Mouse (Mus musculus) lung, adult 2 months (tissue): ENCODE data around the gene Tnfrsf19.

Experiments used
- CTCF ChIP-seq: fragments of 200-500 bp; IDR thresholded peaks from 2 replicates; pipeline ENCODE4 v1.5.1; 2011; ENCODE audit warnings: mild to moderate bottlenecking, low read length, control low read depth; ENCODE audit not compliant: insufficient read depth
- POLR2A ChIP-seq: fragments of 200-500 bp; IDR thresholded peaks from 2 replicates; pipeline ENCODE4 v1.6.1; 2011; ENCODE audit warnings: low read depth, mild to moderate bottlenecking, control low read depth, low read length, borderline replicate concordance; ENCODE audit errors: extremely low read depth

GRCm38 (mm10) chr14:60966061-60966460, 80.2 kb downstream of the Tnfrsf19 start:
- TF ChIP-seq CTCF (no peak), POLR2A (no peak)
